Mouse (Mus musculus): Measurements from ENCODE around the gene Lcn10.

DNA sequence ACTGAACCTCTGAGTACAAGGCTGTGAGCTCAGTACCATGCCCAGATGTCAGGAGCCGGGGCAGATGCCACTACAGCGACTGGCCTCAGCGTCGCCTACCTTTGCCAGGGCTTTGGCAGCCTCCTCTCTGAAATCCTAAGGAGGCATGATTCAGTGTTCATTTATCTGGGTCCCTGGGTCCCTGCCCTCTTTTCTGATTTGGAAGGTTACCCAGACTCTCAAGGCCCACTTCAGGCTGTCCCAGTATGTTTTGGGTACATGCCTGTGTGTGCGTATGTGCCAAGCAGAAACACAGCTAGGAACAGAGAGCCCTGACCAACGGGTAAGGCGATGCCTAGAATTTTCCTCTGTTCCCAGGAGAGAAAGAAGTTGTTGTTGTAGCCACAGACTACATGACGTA, 22.2 kb upstream of the Lcn10 start:
- TF ChIP-seq CTCF (IDR thresholded peaks at IDR 0.05; ENCODE audit: borderline replicate concordance, extremely low read depth, insufficient read depth, insufficient read length) (no peak), POLR2A (IDR thresholded peaks at IDR 0.05; ENCODE audit: borderline replicate concordance, extremely low read depth, insufficient read depth, insufficient read length, poor library complexity, severe bottlenecking) (no peak)

Data from brain, embryonic 14.5 days (tissue).